Mouse (Mus musculus): Measurements from ENCODE around the gene Yae1d1. TPM values are rescaled to one million over a fixed set of nuclear protein-coding genes. Genes with fewer than 3 reads are reported as not detected.

The Yae1d1 gene
- polyA plus RNA-seq (2016; fragmentation: Nextera tagmentation; extraction: Ambion mirVana), result 98.8 and 99.4 TPM in 2 replicates

DNA sequence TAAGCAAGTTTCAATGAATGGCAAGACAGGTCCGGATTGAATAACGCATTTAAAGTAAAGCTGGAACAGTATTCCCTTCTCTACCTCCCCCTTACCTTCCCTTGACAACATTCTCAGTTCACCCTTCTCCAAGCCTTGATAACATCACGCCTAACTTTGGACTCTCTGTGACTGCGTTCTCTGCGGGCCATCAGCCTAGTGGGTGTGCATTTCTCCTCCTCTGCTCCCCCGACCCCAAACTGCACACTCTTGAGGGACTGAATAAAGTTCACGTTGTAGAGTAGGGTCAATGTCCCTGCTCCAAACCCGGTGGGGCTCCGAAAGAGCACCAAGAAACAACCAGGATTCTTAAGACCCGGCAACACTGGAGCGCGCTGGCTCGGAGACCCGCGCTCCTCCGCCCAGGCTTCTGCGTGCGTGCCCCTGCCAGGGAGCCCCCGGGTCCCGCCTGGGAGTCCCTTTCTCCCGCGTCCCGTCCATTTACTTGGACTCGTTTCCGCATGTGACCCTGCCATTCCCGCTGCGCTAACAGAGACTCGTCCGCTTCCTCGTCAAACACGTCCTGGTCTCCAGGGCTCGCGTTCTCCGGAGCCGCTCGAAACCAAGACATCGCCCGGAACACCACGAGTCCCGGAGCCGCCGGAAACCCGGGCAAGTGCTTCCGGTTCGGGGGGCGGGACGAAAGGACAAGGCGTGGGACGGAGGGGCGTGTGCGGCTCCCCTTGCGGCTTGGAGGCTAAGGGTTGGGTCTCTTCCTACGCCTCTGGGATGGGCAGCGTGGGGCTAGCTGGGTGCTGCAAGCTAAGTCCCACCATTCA, at the start of gene Yae1d1:
Gene Yae1d1 (minus strand): TSS at position 653 of the 818 bp plus-strand sequence.
- Histone ChIP-seq H3K27me3 (ENCODE audit: poor library complexity, severe bottlenecking) (no peaks in the 10 kb centered on the region), H3K27ac (peak within 1 kb of the TSS; percentile 89), H3K36me3 (replicated peaks) (peaks cover 16% of the 10 kb centered on the region), H3K4me1 (peaks cover 12% of the 10 kb centered on the region), H3K4me3 (peak within 1 kb of the TSS; percentile 82), H3K9me3 (no peaks in the 10 kb centered on the region)
- under 1% methylated on average over 54 of the region's 54 CpGs for WGBS
- DNase-seq (ENCODE audit: extremely low spot score, low spot score), result peak; percentile 93

DNA sequence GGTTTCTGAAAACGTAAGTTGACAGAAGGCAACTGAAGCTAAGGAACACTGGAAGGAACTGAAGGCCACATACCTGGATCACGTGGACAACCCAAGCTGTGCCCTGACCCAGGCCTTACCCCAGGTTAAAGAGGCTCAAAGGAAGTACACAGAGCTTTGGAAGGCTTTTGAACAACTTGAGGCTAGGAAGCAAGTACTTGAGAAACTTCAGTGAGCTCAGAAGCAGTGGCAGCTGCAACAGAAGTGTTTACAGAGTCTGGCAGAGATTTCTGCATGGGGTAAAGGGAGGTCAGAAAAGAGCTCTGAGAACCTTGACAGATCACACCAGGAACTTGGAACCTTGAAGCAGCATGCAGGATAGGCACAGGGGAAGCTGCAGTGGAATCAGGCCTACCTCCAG, 45.7 kb upstream of the Yae1d1 start:
- H3K27me3 ChIP-seq (ENCODE audit: poor library complexity, severe bottlenecking), result no peaks in the 10 kb centered on the region
- DNase-seq (ENCODE audit: extremely low spot score, low spot score), result no peak
- H3K4me3 ChIP-seq, result no peak overlapping the region
- H3K4me1 ChIP-seq, result no peaks in the 10 kb centered on the region
- 77% methylated on average over 2 of the region's 2 CpGs for WGBS
- no peak overlapping the region for H3K27ac ChIP-seq
- H3K9me3 ChIP-seq, result no peaks in the 10 kb centered on the region; the same call in 1 of the 2 replicates
- no peaks in the 10 kb centered on the region for H3K36me3 ChIP-seq (replicated peaks)

DNA sequence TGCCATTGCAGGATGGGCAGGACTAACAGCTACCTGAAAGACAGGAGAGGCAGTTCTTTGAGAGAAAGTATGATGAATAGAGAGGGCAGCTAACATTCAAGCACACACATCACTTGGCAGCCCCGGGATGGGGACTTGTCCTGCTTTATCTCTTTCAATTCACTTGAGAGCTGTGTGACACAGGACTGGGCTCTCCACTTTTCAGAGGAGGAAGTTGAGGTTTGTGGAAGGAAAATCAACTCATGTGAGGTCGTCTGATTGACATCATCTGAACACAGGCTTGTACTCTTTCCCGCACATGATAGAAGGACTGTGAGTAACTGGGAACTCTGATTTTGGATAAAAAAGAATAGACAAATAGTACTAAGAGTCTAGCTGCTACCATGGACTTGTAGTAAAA, 23.5 kb upstream of the Yae1d1 start:
- DNase-seq (ENCODE audit: extremely low spot score, low spot score), result no peak
- no peak overlapping the region for H3K4me3 ChIP-seq
- no peaks in the 10 kb centered on the region for H3K27me3 ChIP-seq (ENCODE audit: poor library complexity, severe bottlenecking)
- 83% methylated on average over 3 of the region's 3 CpGs for WGBS
- no peaks in the 10 kb centered on the region for H3K9me3 ChIP-seq
- no peaks in the 10 kb centered on the region for H3K4me1 ChIP-seq
- H3K36me3 ChIP-seq (replicated peaks), result no peaks in the 10 kb centered on the region
- H3K27ac ChIP-seq, result no peak overlapping the region

DNA sequence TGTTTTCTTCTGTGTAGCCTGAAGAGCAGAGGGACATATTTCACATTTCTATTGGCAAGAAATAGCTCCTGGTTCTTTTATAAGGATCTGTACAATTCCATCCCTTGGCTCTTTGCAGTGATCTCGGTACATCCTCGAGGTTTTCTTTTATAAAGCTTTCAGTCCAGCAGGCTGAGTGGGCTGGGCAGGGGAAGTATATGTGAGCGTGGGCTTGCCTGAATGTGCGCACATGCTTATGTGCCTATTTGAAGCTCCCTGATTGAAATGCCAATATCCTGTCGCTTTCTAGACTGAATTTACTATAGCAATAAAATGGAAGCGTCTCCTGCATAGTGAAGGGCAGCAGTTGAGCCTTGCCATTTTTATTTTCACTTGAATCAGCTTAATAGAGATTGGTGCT, 20.1 kb upstream of the Yae1d1 start:
- no peaks in the 10 kb centered on the region for H3K27me3 ChIP-seq (ENCODE audit: poor library complexity, severe bottlenecking)
- no peaks in the 10 kb centered on the region for H3K4me1 ChIP-seq
- 87% methylated on average over 6 of the region's 6 CpGs for WGBS
- DNase-seq (ENCODE audit: extremely low spot score, low spot score), result no peak
- no peaks in the 10 kb centered on the region for H3K9me3 ChIP-seq
- no peaks in the 10 kb centered on the region for H3K36me3 ChIP-seq (replicated peaks)
- H3K4me3 ChIP-seq, result no peak overlapping the region
- no peak overlapping the region for H3K27ac ChIP-seq

DNA sequence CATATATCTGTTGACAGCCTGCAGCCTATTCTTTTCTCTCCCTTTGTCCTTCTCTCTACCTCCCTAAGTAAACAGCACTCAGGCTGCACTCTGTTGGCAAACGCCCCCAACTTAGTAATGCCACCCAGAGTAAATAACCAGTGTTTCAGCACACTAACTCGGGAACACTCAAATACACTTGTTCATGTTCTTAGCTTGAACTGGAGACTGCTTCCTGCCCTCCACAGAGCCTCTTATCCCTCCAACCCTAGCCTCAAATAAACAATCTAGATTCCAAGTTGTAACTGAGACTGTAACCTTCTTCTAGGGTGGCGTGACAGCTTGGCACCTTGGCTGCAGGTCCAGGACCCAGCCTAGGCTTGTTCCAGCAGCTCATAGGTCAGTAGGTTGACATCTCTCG, 17.9 kb upstream of the Yae1d1 start:
- 83% methylated on average over 4 of the region's 4 CpGs for WGBS
- no peaks in the 10 kb centered on the region for H3K36me3 ChIP-seq (replicated peaks)

DNA sequence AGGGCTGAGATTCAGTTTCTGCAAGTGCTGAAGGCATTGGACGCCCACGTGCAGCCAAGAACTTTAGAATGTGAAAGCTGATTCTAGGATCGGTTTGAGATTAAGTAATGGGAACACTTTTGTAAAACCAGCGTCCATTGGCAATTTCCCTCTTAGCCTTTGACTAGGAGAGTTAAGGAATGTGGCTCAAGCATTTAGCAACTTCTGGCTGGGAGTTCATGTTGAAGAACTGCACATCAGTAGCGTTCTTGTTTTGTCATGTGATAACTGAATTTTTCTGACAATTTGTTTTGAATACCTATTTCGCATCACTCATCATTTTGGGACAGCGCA, 332 bp upstream of the Yae1d1 start:
- Histone ChIP-seq H3K4me3 (peak overlapping the region; percentile 82), H3K27me3 (ENCODE audit: poor library complexity, severe bottlenecking) (no peaks in the 10 kb centered on the region), H3K9me3 (no peaks in the 10 kb centered on the region), H3K27ac (peak overlapping the region; percentile 89), H3K36me3 (replicated peaks) (peaks cover 15% of the 10 kb centered on the region), H3K4me1 (peaks cover 12% of the 10 kb centered on the region)
- WGBS, result 38% methylated on average over 7 of the region's 7 CpGs
- DNase-seq (ENCODE audit: extremely low spot score, low spot score), result no peak

More for the DNA sequence above, 17.9 kb upstream of the Yae1d1 start:
- DNase-seq (ENCODE audit: extremely low spot score, low spot score), result no peak
- Histone ChIP-seq H3K27me3 (ENCODE audit: poor library complexity, severe bottlenecking) (no peaks in the 10 kb centered on the region), H3K4me3 (no peak overlapping the region), H3K9me3 (no peaks in the 10 kb centered on the region), H3K27ac (no peak overlapping the region), H3K4me1 (no peaks in the 10 kb centered on the region)

DNA sequence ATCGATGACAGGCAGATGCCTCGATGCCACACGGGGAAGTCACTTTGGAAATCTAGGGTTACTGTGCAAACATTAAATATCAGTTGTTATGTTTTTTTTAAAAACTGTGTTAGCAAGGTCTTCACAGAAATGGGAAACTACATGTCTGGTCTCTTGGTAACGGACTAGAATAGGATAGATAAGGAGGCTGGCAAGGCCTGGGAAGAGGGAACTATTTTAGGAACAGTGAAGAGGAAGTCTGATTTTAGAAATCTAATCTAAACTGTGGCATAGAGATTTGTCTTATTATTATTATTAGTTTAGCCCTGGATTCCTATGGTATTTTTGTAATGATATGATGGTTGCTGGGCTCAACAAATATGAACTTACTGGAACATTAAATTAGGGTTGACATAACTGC, 1.1 kb downstream of the Yae1d1 start:
- H3K4me1 ChIP-seq, result peaks cover 12% of the 10 kb centered on the region

DNA sequence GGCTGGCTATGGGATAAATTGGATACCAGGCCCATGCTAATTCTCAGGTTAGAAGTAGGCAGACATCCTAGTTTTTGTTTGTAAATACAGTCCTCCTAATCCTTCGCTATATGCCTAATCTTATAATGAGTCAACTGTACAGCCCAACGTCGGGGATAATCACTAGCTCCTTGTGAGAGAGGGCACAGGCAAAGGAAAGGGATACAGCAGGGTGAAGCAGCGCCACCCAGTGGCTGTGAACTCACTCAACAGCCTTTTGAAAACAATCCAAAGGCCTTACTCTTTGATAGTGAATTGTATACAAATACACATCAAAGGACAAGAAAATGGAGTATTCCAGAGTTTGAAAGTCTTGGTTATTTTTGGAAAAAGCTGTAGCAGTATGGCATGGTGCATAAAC, 10.0 kb downstream of the Yae1d1 start:
- H3K36me3 ChIP-seq (replicated peaks), result peaks cover 74% of the 10 kb centered on the region
- H3K4me1 ChIP-seq, result no peaks in the 10 kb centered on the region
- 67% methylated on average over 4 of the region's 4 CpGs for WGBS
- H3K27me3 ChIP-seq (ENCODE audit: poor library complexity, severe bottlenecking), result no peaks in the 10 kb centered on the region
- no peaks in the 10 kb centered on the region for H3K9me3 ChIP-seq
- H3K27ac ChIP-seq, result no peak overlapping the region
- H3K4me3 ChIP-seq, result no peak overlapping the region
- no peak for DNase-seq (ENCODE audit: extremely low spot score, low spot score)

More for the DNA sequence above, 1.1 kb downstream of the Yae1d1 start:
- DNase-seq (ENCODE audit: extremely low spot score, low spot score), result no peak
- Histone ChIP-seq H3K4me3 (peak overlapping the region; percentile 82), H3K9me3 (no peaks in the 10 kb centered on the region), H3K36me3 (replicated peaks) (peaks cover 25% of the 10 kb centered on the region), H3K27ac (no peak overlapping the region), H3K27me3 (ENCODE audit: poor library complexity, severe bottlenecking) (no peaks in the 10 kb centered on the region)
- WGBS, result 82% methylated on average over 4 of the region's 4 CpGs

DNA sequence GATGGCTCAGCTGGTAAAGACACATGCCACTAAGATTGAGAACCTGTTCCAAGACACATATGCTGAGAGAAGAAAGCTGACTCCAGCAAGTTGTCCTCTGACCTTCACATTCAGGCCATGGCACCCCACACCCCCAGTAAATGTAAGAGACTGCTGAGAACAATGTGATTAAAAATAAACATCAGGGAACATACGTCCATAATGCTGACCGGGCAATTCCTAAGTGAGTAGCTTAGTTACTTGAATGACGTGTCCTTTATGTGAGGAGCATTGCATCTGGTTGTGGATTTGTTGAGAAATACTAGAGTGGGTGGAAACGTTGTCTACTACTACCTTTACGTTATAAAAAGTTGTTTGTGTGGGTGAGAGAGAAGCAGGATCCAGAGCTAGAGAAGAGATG, 10.5 kb downstream of the Yae1d1 start:
- Histone ChIP-seq H3K27ac (no peak overlapping the region), H3K36me3 (replicated peaks) (peaks cover 70% of the 10 kb centered on the region), H3K9me3 (no peaks in the 10 kb centered on the region), H3K4me1 (no peaks in the 10 kb centered on the region), H3K4me3 (no peak overlapping the region), H3K27me3 (ENCODE audit: poor library complexity, severe bottlenecking) (no peaks in the 10 kb centered on the region)
- DNase-seq (ENCODE audit: extremely low spot score, low spot score), result no peak
- WGBS, result 92% methylated on average over 5 of the region's 5 CpGs

DNA sequence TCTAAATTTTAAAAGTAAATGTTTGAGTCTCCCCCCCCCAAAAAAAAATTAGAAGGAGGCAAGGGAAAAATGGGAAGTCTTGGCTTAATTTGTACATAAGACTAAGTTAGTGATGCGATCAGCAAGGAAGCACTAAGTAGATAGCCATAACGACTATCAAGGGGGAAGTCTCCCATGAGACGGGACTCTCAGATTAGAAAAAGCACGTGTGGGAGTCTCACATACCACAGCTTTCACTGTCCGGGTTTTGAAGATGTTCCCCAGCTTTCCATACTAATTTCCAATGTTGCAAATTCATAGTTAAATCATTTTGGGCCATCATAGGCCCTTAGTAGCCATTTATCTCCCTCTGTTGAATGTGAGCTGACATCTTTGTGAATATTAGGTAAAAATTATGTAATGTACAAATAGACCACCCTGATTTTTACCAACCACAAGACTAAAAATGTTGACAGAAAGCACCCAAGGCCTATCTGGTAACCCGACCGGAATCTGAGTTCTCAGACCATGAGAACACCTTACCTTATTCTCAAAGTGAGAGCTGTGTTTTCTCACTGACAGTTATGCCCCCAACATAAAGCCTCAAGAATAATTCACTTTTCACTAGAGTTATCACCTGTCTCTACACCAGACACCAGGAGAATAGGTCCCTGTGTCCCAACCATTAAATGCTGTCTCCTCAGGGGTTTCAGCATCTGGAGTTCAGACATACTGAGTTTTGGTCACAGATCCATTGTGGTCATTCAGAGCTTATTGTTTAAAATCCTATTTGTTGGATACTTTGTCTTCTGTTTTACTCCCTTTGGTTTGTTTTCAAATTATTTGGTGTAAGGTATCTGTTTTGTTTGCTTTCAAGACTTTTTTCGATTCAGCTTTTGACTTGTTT, 16.1 kb downstream of the Yae1d1 start:
- DNase-seq (ENCODE audit: extremely low spot score, low spot score), result no peak
- Histone ChIP-seq H3K4me1 (no peaks in the 10 kb centered on the region), H3K27ac (no peak overlapping the region), H3K9me3 (no peaks in the 10 kb centered on the region), H3K4me3 (no peak overlapping the region), H3K36me3 (replicated peaks) (peaks cover 16% of the 10 kb centered on the region), H3K27me3 (ENCODE audit: poor library complexity, severe bottlenecking) (no peaks in the 10 kb centered on the region)
- 84% methylated on average over 8 of the region's 8 CpGs for WGBS

DNA sequence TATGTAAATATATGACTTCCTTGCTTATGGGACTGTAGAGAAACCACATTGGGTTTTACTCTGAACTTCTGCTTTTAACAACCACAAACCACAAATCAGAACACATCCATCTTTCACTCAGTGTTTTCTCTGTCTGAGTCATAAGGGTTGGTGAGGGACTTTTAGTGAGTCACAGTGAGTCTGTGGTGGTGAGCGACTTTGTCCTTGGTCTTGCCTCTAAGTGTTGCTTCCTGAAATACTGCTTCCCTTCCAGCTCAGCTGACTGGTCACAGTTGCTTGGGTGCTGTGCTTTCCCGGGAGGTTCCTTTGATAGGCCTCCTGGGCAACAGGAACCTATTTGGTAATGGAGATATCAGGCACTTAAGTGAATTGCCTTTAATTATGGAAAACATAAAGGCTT, 17.3 kb downstream of the Yae1d1 start:
- Histone ChIP-seq H3K36me3 (replicated peaks) (peaks cover 8% of the 10 kb centered on the region; the same call in 1 of the 2 replicates), H3K9me3 (no peaks in the 10 kb centered on the region), H3K27ac (no peak overlapping the region), H3K27me3 (ENCODE audit: poor library complexity, severe bottlenecking) (no peaks in the 10 kb centered on the region), H3K4me3 (no peak overlapping the region), H3K4me1 (no peaks in the 10 kb centered on the region)
- no peak for DNase-seq (ENCODE audit: extremely low spot score, low spot score)
- WGBS, result 83% methylated on average over 2 of the region's 2 CpGs

DNA sequence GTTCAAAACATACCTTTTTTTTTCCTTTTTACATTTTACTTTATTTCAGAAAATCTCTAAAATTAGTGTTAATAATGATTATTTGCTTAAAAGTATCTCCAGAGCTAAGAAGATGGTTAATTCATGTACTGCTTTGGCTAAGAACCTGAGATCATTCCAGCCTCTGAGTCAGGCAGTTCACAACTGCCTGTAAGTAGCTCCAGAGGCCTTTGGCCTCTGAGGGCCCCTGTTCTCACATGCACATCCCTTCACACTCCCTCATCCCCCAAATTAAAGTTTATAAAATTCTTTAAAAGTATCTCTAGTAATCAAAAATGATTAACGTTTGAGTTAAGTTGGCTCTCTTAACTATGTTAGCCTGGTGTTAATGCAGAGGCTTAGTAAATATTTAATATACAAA, 17.7 kb downstream of the Yae1d1 start:
- 90% methylated on average over 1 of the region's 1 CpGs for WGBS
- no peak for DNase-seq (ENCODE audit: extremely low spot score, low spot score)
- peaks cover 8% of the 10 kb centered on the region; the same call in 1 of the 2 replicates for H3K36me3 ChIP-seq (replicated peaks)
- no peak overlapping the region for H3K4me3 ChIP-seq
- no peaks in the 10 kb centered on the region for H3K27me3 ChIP-seq (ENCODE audit: poor library complexity, severe bottlenecking)
- no peaks in the 10 kb centered on the region for H3K9me3 ChIP-seq
- H3K27ac ChIP-seq, result no peak overlapping the region
- no peaks in the 10 kb centered on the region for H3K4me1 ChIP-seq

DNA sequence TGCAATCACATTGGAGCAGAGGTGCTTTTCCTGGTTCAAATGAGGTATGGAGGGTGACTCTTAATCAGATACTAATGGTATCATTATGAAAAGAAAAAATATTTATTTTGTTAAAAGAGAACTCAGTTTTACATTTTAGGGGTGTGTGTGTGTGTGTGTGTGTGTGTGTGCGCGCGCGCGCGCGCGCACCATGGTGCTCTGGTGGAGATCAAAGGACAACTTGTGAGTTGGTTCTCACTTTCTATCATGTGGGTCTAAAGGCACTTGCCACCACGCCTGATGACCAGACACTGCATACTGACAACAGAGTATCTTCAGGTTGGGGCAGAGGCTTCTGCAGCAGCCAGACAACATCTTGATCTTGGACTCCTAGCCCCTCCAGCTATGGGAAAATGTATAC, 18.4 kb downstream of the Yae1d1 start:
- 95% methylated on average over 9 of the region's 9 CpGs for WGBS
- no peak for DNase-seq (ENCODE audit: extremely low spot score, low spot score)

More for the DNA sequence above, 18.4 kb downstream of the Yae1d1 start:
- Histone ChIP-seq H3K9me3 (no peaks in the 10 kb centered on the region), H3K36me3 (replicated peaks) (0 out of 2 replicates have a peak, but pooled peaks cover 5% of the 10 kb centered on the region), H3K4me1 (no peaks in the 10 kb centered on the region), H3K27me3 (ENCODE audit: poor library complexity, severe bottlenecking) (no peaks in the 10 kb centered on the region), H3K4me3 (no peak overlapping the region), H3K27ac (no peak overlapping the region)
